Mouse (Mus musculus) lung, embryonic 16.5 days (tissue): Measurements from ENCODE around the gene Sema7a. TPM values are rescaled to one million over a fixed set of nuclear protein-coding genes. Genes with fewer than 3 reads are reported as not detected.

Source experiments
- ATAC-seq: fragments of 200-750 bp; cut with Nextera tagmentation; 2 replicates; pipeline ENCODE4 v1.8.0; 2017; ENCODE audit warnings: low read depth, mild to moderate bottlenecking, moderate library complexity
- H3K27ac ChIP-seq: fragments of 300-500 bp; sonication (generic); 2 replicates; pipeline ENCODE4 v1.5.1; 2014; ENCODE audit warnings: mild to moderate bottlenecking, control low read depth, low read length
- H3K27me3 ChIP-seq: fragments of 300-500 bp; sonication (generic); 2 replicates; pipeline ENCODE4 v1.6.1; 2014; ENCODE audit warnings: low read depth, low read length, mixed read lengths; ENCODE audit not compliant: control insufficient read depth, insufficient read depth
- H3K36me3 ChIP-seq: fragments of 300-500 bp; sonication (generic); 2 replicates; pipeline ENCODE4 v1.6.1; 2014; ENCODE audit warnings: low read length; ENCODE audit not compliant: control insufficient read depth, insufficient read depth
- H3K4me1 ChIP-seq: fragments of 300-500 bp; sonication (generic); replicated peaks from 2 replicates; pipeline ENCODE4 v1.6.1; 2014; ENCODE audit warnings: low read length, mixed read lengths; ENCODE audit not compliant: control insufficient read depth, insufficient read depth
- H3K4me2 ChIP-seq: fragments of 300-500 bp; sonication (generic); 2 replicates; pipeline ENCODE4 v1.6.1; 2014; ENCODE audit warnings: low read depth, low read length, control low read depth
- H3K4me3 ChIP-seq: fragments of 300-500 bp; sonication (generic); 2 replicates; pipeline ENCODE4 v1.5.1; 2014; ENCODE audit warnings: mild to moderate bottlenecking, low read length, control low read depth
- H3K9ac ChIP-seq: fragments of 300-500 bp; sonication (generic); 2 replicates; pipeline ENCODE4 v1.6.1; 2014; ENCODE audit warnings: low read length, control low read depth
- H3K9me3 ChIP-seq: fragments of 300-500 bp; sonication (generic); 2 replicates; pipeline ENCODE4 v1.6.1; 2016; ENCODE audit warnings: low read length; ENCODE audit not compliant: control insufficient read depth
- WGBS: fragments of 180-500 bp; shearing (Covaris S2); extraction: QIAGEN DNeasy Blood & Tissue Kit; methylation state at CpG from one replicate; pipeline ENCODE4 v1.1.7; 2014; 5-methylcytosine and 5-hydroxymethylcytosine counted together
- polyA plus RNA-seq: library from polyadenylated mRNA; unstranded; fragments of >200 nt; fragmentation: Nextera tagmentation; extraction: Ambion mirVana; gene quantifications from 2 replicates; pipeline ENCODE4 v1.2.1, GENCODE M21; 2015

Sema7a gene
- polyA plus RNA-seq, 1 experiment from 2014 or later, result 0.74 TPM

DNA sequence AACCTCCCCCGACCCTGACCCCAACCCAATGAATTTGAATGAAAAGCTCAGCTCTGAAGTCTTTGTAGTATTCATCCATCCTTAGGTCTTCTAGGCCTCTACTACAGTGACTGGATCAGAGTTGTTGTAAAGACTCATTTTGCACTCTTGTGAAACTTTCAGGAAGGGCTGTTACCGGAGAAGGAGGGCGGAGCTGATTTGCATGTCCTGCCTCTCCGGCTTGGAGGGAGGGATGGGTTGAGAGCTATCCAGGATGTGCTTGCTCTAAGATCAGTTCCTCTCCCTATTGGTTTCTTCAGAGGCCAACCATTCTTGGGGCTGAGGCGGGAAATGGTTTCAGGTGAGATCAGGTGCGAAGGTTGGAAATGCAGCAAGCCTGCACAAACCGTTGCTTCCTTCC lies 71.1 kb downstream of the Sema7a start:
- Histone ChIP-seq H3K4me1 (no peaks in the 10 kb centered on the region; the same call in 1 of the 2 replicates), H3K27ac (no peak overlapping the region), H3K9me3 (no peaks in the 10 kb centered on the region), H3K4me2 (no peak overlapping the region), H3K9ac (no peak overlapping the region), H3K4me3 (no peak overlapping the region), H3K36me3 (no peaks in the 10 kb centered on the region), H3K27me3 (no peaks in the 10 kb centered on the region)
- WGBS, result 31% methylated on average over 7 of the region's 7 CpGs
- ATAC-seq, result 0 out of 2 replicates have a peak, but pooled peaks have one; percentile 52

DNA sequence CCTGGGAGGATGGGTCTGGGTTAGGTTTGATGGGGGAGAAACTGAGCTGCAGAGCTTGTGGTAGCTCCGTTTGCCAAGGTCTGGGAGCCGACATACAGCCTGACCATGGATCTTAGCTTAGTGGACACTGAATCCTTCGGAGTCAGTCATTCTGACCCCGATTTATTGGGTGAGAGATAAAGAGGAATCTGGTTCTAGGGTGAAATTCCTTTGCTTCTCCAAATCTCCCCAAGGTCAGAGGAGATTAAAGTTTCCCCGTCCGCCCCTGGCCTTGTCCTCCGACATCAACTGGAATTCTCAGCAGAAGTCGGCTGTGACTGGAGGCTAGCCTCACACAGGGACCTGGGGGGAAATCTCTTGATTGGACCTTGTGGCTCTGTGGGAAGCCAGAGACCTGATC lies 71.6 kb downstream of the Sema7a start:
- Histone ChIP-seq H3K4me3 (no peak overlapping the region), H3K4me2 (no peak overlapping the region), H3K9me3 (no peaks in the 10 kb centered on the region), H3K4me1 (no peaks in the 10 kb centered on the region; the same call in 1 of the 2 replicates), H3K27ac (no peak overlapping the region), H3K9ac (no peak overlapping the region), H3K27me3 (no peaks in the 10 kb centered on the region), H3K36me3 (no peaks in the 10 kb centered on the region)
- WGBS, result 63% methylated on average over 8 of the region's 8 CpGs
- ATAC-seq, result no peak

Other genes starting within 250 kb of the Sema7a start
- gene Edc3, start 231.6 kb upstream of the Sema7a start, polyA plus RNA-seq, result 31.1 TPM in 2 replicates
- 76.6 and 89.5 TPM in 2 replicates for gene Clk3, start 174.3 kb upstream of the Sema7a start, polyA plus RNA-seq
- gene Arid3b, start 103.3 kb upstream of the Sema7a start, polyA plus RNA-seq, result 4.3 and 4.9 TPM in 2 replicates
- 105 and 112 TPM in 2 replicates for gene Ubl7, start 29.1 kb upstream of the Sema7a start, polyA plus RNA-seq
- gene Cyp11a1, start 66.3 kb downstream of the Sema7a start, polyA plus RNA-seq, result 0.58 and 0.74 TPM in 2 replicates
- 1.0 TPM in 2 replicates for gene Stra6, start 123.7 kb downstream of the Sema7a start, polyA plus RNA-seq
- gene Ccdc33, start 178.7 kb downstream of the Sema7a start, polyA plus RNA-seq, result 0.68 and 1.4 TPM in 2 replicates